Mouse (Mus musculus): ENCODE measurements around the gene Eif5a. TPM values are rescaled to one million over a fixed set of nuclear protein-coding genes. Genes with fewer than 3 reads are reported as not detected.

Gene Eif5a
- polyA plus RNA-seq, 1 experiment from 2014 or later: 914 TPM

DNA sequence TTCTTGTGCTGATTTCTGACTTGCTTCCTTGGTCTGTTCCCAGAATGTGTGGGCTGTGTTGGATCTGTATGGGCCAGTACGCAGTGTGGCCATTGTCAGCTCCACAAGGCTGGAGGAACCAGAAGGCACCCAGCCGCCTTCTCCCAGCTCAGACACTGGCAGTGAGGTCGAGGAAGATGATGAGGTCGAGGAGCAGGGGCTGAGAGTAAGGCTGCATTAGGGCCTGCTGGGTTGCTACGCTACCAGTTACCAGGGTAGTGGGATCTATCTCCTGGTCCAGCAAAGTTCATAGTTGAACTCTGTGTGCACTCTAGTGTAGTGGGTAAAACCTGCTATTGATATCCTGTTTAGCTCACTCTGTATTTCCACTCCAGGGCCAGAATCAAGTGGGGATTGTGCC lies 12.6 kb downstream of the Eif5a start:
- no peak overlapping the region for H3K4me3 ChIP-seq (ENCODE audit: low read depth, low read length)
- no peaks in the 10 kb centered on the region for H3K27me3 ChIP-seq (ENCODE audit: insufficient read depth, low read length)
- no peak for ATAC-seq
- no peak overlapping the region for H3K9ac ChIP-seq (replicated peaks)
- DNase-seq: no peak
- H3K9me3 ChIP-seq (ENCODE audit: low read length): no peaks in the 10 kb centered on the region
- no peak overlapping the region for H3K27ac ChIP-seq (ENCODE audit: low read depth)
- peaks cover 5% of the 10 kb centered on the region for H3K4me1 ChIP-seq (ENCODE audit: insufficient read depth)
- peaks cover 78% of the 10 kb centered on the region for H3K36me3 ChIP-seq (replicated peaks; ENCODE audit: insufficient read depth, low read length)
- WGBS (ENCODE audit: insufficient replicate concordance): 76% methylated on average over 5 of the region's 5 CpGs
- TF ChIP-seq EP300 (IDR thresholded peaks at IDR 0.05; ENCODE audit: low read depth) (no peak), CTCF (IDR thresholded peaks at IDR 0.05; ENCODE audit: low read depth) (no peak)
- no peak overlapping the region for H3K4me2 ChIP-seq (ENCODE audit: low read depth, low read length)

DNA sequence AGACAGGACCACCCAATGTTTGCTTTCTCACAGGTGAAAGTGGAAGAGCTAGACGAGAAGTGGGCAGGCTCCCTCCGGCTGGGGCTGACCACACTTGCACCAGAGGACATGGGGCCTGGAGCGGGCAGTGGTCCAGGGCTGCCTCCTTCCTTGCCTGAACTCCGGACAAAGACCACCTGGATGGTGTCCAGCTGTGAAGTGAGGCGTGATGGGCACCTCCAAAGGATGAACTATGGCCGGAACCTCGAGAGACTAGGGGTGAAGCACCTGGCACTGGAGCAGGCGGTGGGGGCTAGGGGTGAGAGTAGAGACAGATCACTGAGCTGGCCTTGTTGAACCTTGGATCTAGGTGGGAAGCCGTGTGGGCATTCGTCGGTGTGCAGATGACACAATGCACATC lies 13.1 kb downstream of the Eif5a start:
- 92% methylated on average over 11 of the region's 11 CpGs for WGBS (ENCODE audit: insufficient replicate concordance)
- ATAC-seq (no peak), DNase-seq (no peak)
- H3K27me3 ChIP-seq (ENCODE audit: insufficient read depth, low read length): no peaks in the 10 kb centered on the region
- H3K9ac ChIP-seq (replicated peaks): no peak overlapping the region
- TF ChIP-seq EP300 (IDR thresholded peaks at IDR 0.05; ENCODE audit: low read depth): no peak
- no peak for TF ChIP-seq CTCF (IDR thresholded peaks at IDR 0.05; ENCODE audit: low read depth)
- H3K27ac ChIP-seq (ENCODE audit: low read depth): no peak overlapping the region
- peaks cover 78% of the 10 kb centered on the region for H3K36me3 ChIP-seq (replicated peaks; ENCODE audit: insufficient read depth, low read length)
- H3K4me2 ChIP-seq (ENCODE audit: low read depth, low read length): no peak overlapping the region
- no peak overlapping the region for H3K4me3 ChIP-seq (ENCODE audit: low read depth, low read length)
- H3K4me1 ChIP-seq (ENCODE audit: insufficient read depth): peaks cover 5% of the 10 kb centered on the region
- H3K9me3 ChIP-seq (ENCODE audit: low read length): no peaks in the 10 kb centered on the region

DNA sequence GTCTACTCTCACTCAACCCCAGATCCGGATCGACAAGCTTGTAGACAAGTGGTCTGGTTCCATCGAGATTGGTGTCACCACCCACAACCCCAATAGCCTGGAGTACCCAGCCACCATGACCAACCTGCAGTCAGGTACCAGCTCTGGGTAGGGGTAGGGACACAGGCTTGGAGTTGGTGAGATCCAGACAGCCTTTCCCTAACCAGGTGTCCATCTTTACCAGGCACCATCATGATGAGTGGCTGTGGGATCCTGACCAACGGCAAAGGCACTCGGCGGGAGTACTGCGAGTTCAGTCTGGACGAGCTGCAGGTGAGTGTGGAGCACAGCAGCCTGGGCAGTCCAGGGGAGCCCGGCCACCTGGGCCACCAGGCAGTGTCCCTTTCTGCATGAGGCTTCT lies 17.4 kb downstream of the Eif5a start:
- Histone ChIP-seq H3K9ac (replicated peaks) (no peak overlapping the region), H3K4me3 (ENCODE audit: low read depth, low read length) (no peak overlapping the region), H3K27me3 (ENCODE audit: insufficient read depth, low read length) (0 out of 2 replicates have a peak, but pooled peaks cover 5% of the 10 kb centered on the region), H3K4me1 (ENCODE audit: insufficient read depth) (peaks cover 21% of the 10 kb centered on the region), H3K4me2 (ENCODE audit: low read depth, low read length) (no peak overlapping the region), H3K27ac (ENCODE audit: low read depth) (no peak overlapping the region), H3K9me3 (ENCODE audit: low read length) (no peaks in the 10 kb centered on the region), H3K36me3 (replicated peaks; ENCODE audit: insufficient read depth, low read length) (peaks cover 50% of the 10 kb centered on the region)
- DNase-seq (peak; percentile 11), ATAC-seq (no peak)
- WGBS (ENCODE audit: insufficient replicate concordance): 89% methylated on average over 9 of the region's 9 CpGs
- no peak for TF ChIP-seq CTCF (IDR thresholded peaks at IDR 0.05; ENCODE audit: low read depth)
- TF ChIP-seq EP300 (IDR thresholded peaks at IDR 0.05; ENCODE audit: low read depth): no peak

DNA sequence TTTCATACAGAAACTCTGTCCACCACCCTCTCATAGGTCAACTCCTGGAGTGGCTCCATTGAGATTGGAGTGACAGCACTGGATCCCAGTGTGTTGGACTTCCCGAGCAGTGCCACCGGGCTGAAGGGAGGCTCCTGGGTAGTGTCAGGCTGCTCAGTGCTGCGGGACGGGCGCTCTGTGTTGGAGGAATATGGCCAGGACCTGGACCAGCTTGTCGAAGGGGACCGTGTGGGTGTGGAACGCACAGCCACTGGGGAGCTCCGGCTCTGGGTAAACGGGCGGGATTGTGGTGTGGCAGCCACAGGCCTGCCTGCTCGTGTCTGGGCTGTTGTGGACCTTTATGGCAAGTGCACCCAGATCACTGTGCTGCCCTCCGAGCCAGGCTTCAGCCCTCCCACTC lies 18.8 kb downstream of the Eif5a start:
- ATAC-seq (no peak), DNase-seq (peak; percentile 22)
- Histone ChIP-seq H3K27me3 (ENCODE audit: insufficient read depth, low read length) (0 out of 2 replicates have a peak, but pooled peaks cover 7% of the 10 kb centered on the region), H3K9ac (replicated peaks) (0 out of 2 replicates have a peak overlapping the region, but pooled peaks have one; percentile 16), H3K4me2 (ENCODE audit: low read depth, low read length) (peak overlapping the region; percentile 99), H3K4me1 (ENCODE audit: insufficient read depth) (peaks cover 21% of the 10 kb centered on the region), H3K9me3 (ENCODE audit: low read length) (no peaks in the 10 kb centered on the region), H3K36me3 (replicated peaks; ENCODE audit: insufficient read depth, low read length) (peaks cover 37% of the 10 kb centered on the region), H3K27ac (ENCODE audit: low read depth) (no peak overlapping the region), H3K4me3 (ENCODE audit: low read depth, low read length) (peak overlapping the region; percentile 93)
- TF ChIP-seq CTCF (IDR thresholded peaks at IDR 0.05; ENCODE audit: low read depth) (no peak), EP300 (IDR thresholded peaks at IDR 0.05; ENCODE audit: low read depth) (no peak)
- WGBS (ENCODE audit: insufficient replicate concordance): 84% methylated on average over 13 of the region's 13 CpGs

DNA sequence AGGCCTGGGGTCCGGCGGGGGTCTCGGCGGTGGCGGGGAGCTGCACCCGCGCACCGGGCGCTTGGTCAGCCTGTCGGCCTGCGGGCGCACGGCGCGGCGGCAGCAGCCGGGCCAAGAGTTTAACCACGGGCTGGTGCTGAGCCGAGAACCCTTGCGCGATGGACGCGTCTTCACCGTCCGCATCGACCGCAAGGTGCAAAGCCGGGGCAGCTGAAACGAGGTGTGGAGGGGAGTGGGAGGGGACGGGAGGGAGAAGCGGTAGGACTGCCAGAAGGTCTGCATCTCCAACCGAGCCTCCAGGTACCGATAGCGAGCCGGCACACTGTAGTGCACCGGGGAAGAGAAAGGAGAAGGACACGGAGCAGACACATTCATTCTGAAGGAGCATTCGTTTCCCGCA lies 19.8 kb downstream of the Eif5a start:
- Histone ChIP-seq H3K27ac (ENCODE audit: low read depth) (peak overlapping the region; percentile 99), H3K36me3 (replicated peaks; ENCODE audit: insufficient read depth, low read length) (peaks cover 27% of the 10 kb centered on the region), H3K4me3 (ENCODE audit: low read depth, low read length) (peak overlapping the region; percentile 93), H3K9me3 (ENCODE audit: low read length) (no peaks in the 10 kb centered on the region), H3K4me1 (ENCODE audit: insufficient read depth) (peaks cover 21% of the 10 kb centered on the region), H3K27me3 (ENCODE audit: insufficient read depth, low read length) (0 out of 2 replicates have a peak, but pooled peaks cover 7% of the 10 kb centered on the region), H3K4me2 (ENCODE audit: low read depth, low read length) (peak overlapping the region; percentile 99), H3K9ac (replicated peaks) (peak overlapping the region; percentile 87)
- 7% methylated on average over 33 of the region's 39 CpGs for WGBS (ENCODE audit: insufficient replicate concordance)
- ATAC-seq: peak; percentile 16
- peak; percentile 46 for DNase-seq
- no peak for TF ChIP-seq EP300 (IDR thresholded peaks at IDR 0.05; ENCODE audit: low read depth)
- no peak for TF ChIP-seq CTCF (IDR thresholded peaks at IDR 0.05; ENCODE audit: low read depth)

DNA sequence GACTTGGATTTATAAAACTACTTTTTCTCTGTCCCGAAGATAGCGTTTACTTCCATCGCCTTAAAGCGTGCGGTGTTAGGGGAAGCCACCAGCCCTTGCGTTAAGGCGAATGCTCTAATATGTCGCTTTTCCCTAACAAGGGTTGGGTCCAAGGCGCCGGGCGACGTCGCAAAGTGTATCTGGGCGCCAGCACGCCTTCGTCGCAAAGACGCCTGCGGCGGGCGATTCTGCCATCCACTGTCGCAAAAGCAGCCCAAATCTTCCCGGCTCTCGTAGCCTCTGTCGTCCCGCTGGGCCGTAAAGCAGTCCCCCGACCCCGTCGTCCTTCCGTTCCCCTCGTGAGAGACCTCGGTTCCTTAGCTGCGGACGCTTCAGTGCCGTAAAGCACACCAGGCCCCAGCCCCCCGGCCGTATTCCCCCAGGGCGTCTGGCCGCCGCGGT lies 20.3 kb downstream of the Eif5a start:
- peak overlapping the region; percentile 99 for H3K27ac ChIP-seq (ENCODE audit: low read depth)
- H3K4me1 ChIP-seq (ENCODE audit: insufficient read depth): peaks cover 21% of the 10 kb centered on the region
- no peak for TF ChIP-seq EP300 (IDR thresholded peaks at IDR 0.05; ENCODE audit: low read depth)
- TF ChIP-seq CTCF (IDR thresholded peaks at IDR 0.05; ENCODE audit: low read depth): no peak
- ATAC-seq (peak; percentile 84), DNase-seq (peak; percentile 92)
- 0 out of 2 replicates have a peak, but pooled peaks cover 7% of the 10 kb centered on the region for H3K27me3 ChIP-seq (ENCODE audit: insufficient read depth, low read length)
- H3K9me3 ChIP-seq (ENCODE audit: low read length): no peaks in the 10 kb centered on the region
- peak overlapping the region; percentile 87 for H3K9ac ChIP-seq (replicated peaks)
- under 1% methylated on average over 42 of the region's 42 CpGs for WGBS (ENCODE audit: insufficient replicate concordance)
- peak overlapping the region; percentile 99 for H3K4me2 ChIP-seq (ENCODE audit: low read depth, low read length)
- peak overlapping the region; percentile 93 for H3K4me3 ChIP-seq (ENCODE audit: low read depth, low read length)
- peaks cover 21% of the 10 kb centered on the region for H3K36me3 ChIP-seq (replicated peaks; ENCODE audit: insufficient read depth, low read length)
